Mouse (Mus musculus) c-Kit-positive CD71-positive TER-119-negative erythroid progenitor cells, embryonic 14.5 days (primary cell): ENCODE data around the gene Gabrg3.

ENCODE experiments used
- DNase-seq: peaks from one replicate; pipeline ENCODE4 v3.0.0-alpha.2; 2013; ENCODE audit warnings: low read depth

The Gabrg3 gene

GRCm38 (mm10) chr7:57065398-57065797 lies 321.6 kb downstream of the Gabrg3 start:
- no peak for DNase-seq

GRCm38 (mm10) chr7:57050906-57051635 lies 335.9 kb downstream of the Gabrg3 start:
- no peak for DNase-seq

- DNase-seq: no peak
Observed at GRCm38 (mm10) chr7:57037861-57038421, 349.0 kb downstream of the Gabrg3 start.

- no peak for DNase-seq
Observed at GRCm38 (mm10) chr7:57000585-57001261, 386.3 kb downstream of the Gabrg3 start.

- DNase-seq: no peak
Observed at GRCm38 (mm10) chr7:56997713-56998624, 389.0 kb downstream of the Gabrg3 start.

GRCm38 (mm10) chr7:56946398-56946797 lies 440.6 kb downstream of the Gabrg3 start:
- no peak for DNase-seq

GRCm38 (mm10) chr7:56941606-56942005 lies 445.4 kb downstream of the Gabrg3 start:
- no peak for DNase-seq

GRCm38 (mm10) chr7:56938020-56938419 lies 449.0 kb downstream of the Gabrg3 start:
- DNase-seq: no peak

GRCm38 (mm10) chr7:56919499-56919898 lies 467.5 kb downstream of the Gabrg3 start:
- DNase-seq: no peak

- no peak for DNase-seq
Observed at GRCm38 (mm10) chr7:56914862-56915261, 472.1 kb downstream of the Gabrg3 start.

GRCm38 (mm10) chr7:56899762-56900161 lies 487.2 kb downstream of the Gabrg3 start:
- DNase-seq: no peak

GRCm38 (mm10) chr7:56867314-56868075 lies 519.5 kb downstream of the Gabrg3 start:
- DNase-seq: no peak

- no peak for DNase-seq
Observed at GRCm38 (mm10) chr7:56843565-56843964, 543.4 kb downstream of the Gabrg3 start.

GRCm38 (mm10) chr7:56825446-56825845 lies 561.5 kb downstream of the Gabrg3 start:
- no peak for DNase-seq

GRCm38 (mm10) chr7:56801841-56802240 lies 585.1 kb downstream of the Gabrg3 start:
- no peak for DNase-seq

- DNase-seq: no peak
Observed at GRCm38 (mm10) chr7:56779122-56779521, 607.9 kb downstream of the Gabrg3 start.

- DNase-seq: no peak
Observed at GRCm38 (mm10) chr7:56768216-56768615, 618.8 kb downstream of the Gabrg3 start.

GRCm38 (mm10) chr7:56767796-56768195 lies 619.2 kb downstream of the Gabrg3 start:
- no peak for DNase-seq

GRCm38 (mm10) chr7:56765612-56766445 lies 621.2 kb downstream of the Gabrg3 start:
- DNase-seq: no peak

GRCm38 (mm10) chr7:56729225-56729624 lies 657.8 kb downstream of the Gabrg3 start:
- DNase-seq: no peak
